Mouse (Mus musculus): Measurements from ENCODE around the gene Bicra. TPM values are rescaled to one million over a fixed set of nuclear protein-coding genes. Genes with fewer than 3 reads are reported as not detected.

Bicra gene
- polyA plus RNA-seq, 1 experiment from 2014 or later = 9.3 TPM

- Histone ChIP-seq H3K27me3 (ENCODE audit: control insufficient read depth, insufficient read depth, low read length) (no peaks in the 10 kb centered on the region), H3K27ac (replicated peaks; ENCODE audit: low read depth, low read length) (no peak overlapping the region), H3K4me2 (ENCODE audit: low read depth, severe bottlenecking) (no peak overlapping the region), H3K4me1 (ENCODE audit: control insufficient read depth, insufficient read depth, low read length) (peaks cover 5% of the 10 kb centered on the region; the same call in 1 of the 2 replicates), H3K36me3 (ENCODE audit: control insufficient read depth, insufficient read depth, low read length) (peaks cover 2% of the 10 kb centered on the region; the same call in 1 of the 2 replicates), H3K4me3 (ENCODE audit: low read depth, low read length) (no peak overlapping the region), H3K9me3 (ENCODE audit: control insufficient read depth, low read length) (no peaks in the 10 kb centered on the region), H3K9ac (ENCODE audit: low read length) (no peak overlapping the region)
- DNase-seq (ENCODE audit: low spot score) (no peak), ATAC-seq (ENCODE audit: insufficient number of reproducible peaks, low FRiP score, low TSS enrichment, low read depth) (no peak)
- 90% methylated on average over 8 of the region's 8 CpGs for WGBS
These were observed 33.1 kb downstream of the Bicra start for GRCm38 (mm10) chr7:16014521-16015175.

- H3K4me3 ChIP-seq (ENCODE audit: low read depth, low read length) = no peak overlapping the region
- peaks cover 2% of the 10 kb centered on the region; the same call in 1 of the 2 replicates for H3K36me3 ChIP-seq (ENCODE audit: control insufficient read depth, insufficient read depth, low read length)
- H3K27me3 ChIP-seq (ENCODE audit: control insufficient read depth, insufficient read depth, low read length) = no peaks in the 10 kb centered on the region
- H3K9me3 ChIP-seq (ENCODE audit: control insufficient read depth, low read length) = no peaks in the 10 kb centered on the region
- ATAC-seq (ENCODE audit: insufficient number of reproducible peaks, low FRiP score, low TSS enrichment, low read depth) (no peak), DNase-seq (ENCODE audit: low spot score) (no peak)
- peaks cover 5% of the 10 kb centered on the region; the same call in 1 of the 2 replicates for H3K4me1 ChIP-seq (ENCODE audit: control insufficient read depth, insufficient read depth, low read length)
- H3K4me2 ChIP-seq (ENCODE audit: low read depth, severe bottlenecking) = no peak overlapping the region
- WGBS = 30% methylated on average over 5 of the region's 5 CpGs
- no peak overlapping the region for H3K27ac ChIP-seq (replicated peaks; ENCODE audit: low read depth, low read length)
- no peak overlapping the region for H3K9ac ChIP-seq (ENCODE audit: low read length)
These were observed 33.9 kb downstream of the Bicra start for GRCm38 (mm10) chr7:16013722-16014275.

- Histone ChIP-seq H3K9ac (ENCODE audit: low read length) (no peak overlapping the region), H3K4me2 (ENCODE audit: low read depth, severe bottlenecking) (no peak overlapping the region), H3K9me3 (ENCODE audit: control insufficient read depth, low read length) (no peaks in the 10 kb centered on the region), H3K27ac (replicated peaks; ENCODE audit: low read depth, low read length) (no peak overlapping the region), H3K27me3 (ENCODE audit: control insufficient read depth, insufficient read depth, low read length) (no peaks in the 10 kb centered on the region), H3K4me3 (ENCODE audit: low read depth, low read length) (no peak overlapping the region), H3K36me3 (ENCODE audit: control insufficient read depth, insufficient read depth, low read length) (0 out of 2 replicates have a peak, but pooled peaks cover 2% of the 10 kb centered on the region), H3K4me1 (ENCODE audit: control insufficient read depth, insufficient read depth, low read length) (peaks cover 5% of the 10 kb centered on the region; the same call in 1 of the 2 replicates)
- DNase-seq (ENCODE audit: low spot score) = peak; percentile 30
- WGBS = 74% methylated on average over 11 of the region's 11 CpGs
- no peak for ATAC-seq (ENCODE audit: insufficient number of reproducible peaks, low FRiP score, low TSS enrichment, low read depth)
These were observed 35.0 kb downstream of the Bicra start for GRCm38 (mm10) chr7:16012576-16013263.

GRCm38 (mm10) chr7:16011418-16012085, 36.2 kb downstream of the Bicra start:
- Histone ChIP-seq H3K9me3 (ENCODE audit: control insufficient read depth, low read length) (no peaks in the 10 kb centered on the region), H3K4me2 (ENCODE audit: low read depth, severe bottlenecking) (no peak overlapping the region), H3K27ac (replicated peaks; ENCODE audit: low read depth, low read length) (no peak overlapping the region), H3K36me3 (ENCODE audit: control insufficient read depth, insufficient read depth, low read length) (0 out of 2 replicates have a peak, but pooled peaks cover 2% of the 10 kb centered on the region), H3K4me3 (ENCODE audit: low read depth, low read length) (no peak overlapping the region), H3K9ac (ENCODE audit: low read length) (no peak overlapping the region), H3K27me3 (ENCODE audit: control insufficient read depth, insufficient read depth, low read length) (no peaks in the 10 kb centered on the region), H3K4me1 (ENCODE audit: control insufficient read depth, insufficient read depth, low read length) (peaks cover 5% of the 10 kb centered on the region; the same call in 1 of the 2 replicates)
- DNase-seq (ENCODE audit: low spot score) = no peak
- no peak for ATAC-seq (ENCODE audit: insufficient number of reproducible peaks, low FRiP score, low TSS enrichment, low read depth)
- WGBS = 91% methylated on average over 7 of the region's 7 CpGs

- 91% methylated on average over 5 of the region's 5 CpGs for WGBS
- no peak overlapping the region for H3K4me2 ChIP-seq (ENCODE audit: low read depth, severe bottlenecking)
- ATAC-seq (ENCODE audit: insufficient number of reproducible peaks, low FRiP score, low TSS enrichment, low read depth) = no peak
- H3K4me3 ChIP-seq (ENCODE audit: low read depth, low read length) = no peak overlapping the region
- H3K27me3 ChIP-seq (ENCODE audit: control insufficient read depth, insufficient read depth, low read length) = no peaks in the 10 kb centered on the region
- no peak overlapping the region for H3K27ac ChIP-seq (replicated peaks; ENCODE audit: low read depth, low read length)
- 0 out of 2 replicates have a peak, but pooled peaks cover 2% of the 10 kb centered on the region for H3K36me3 ChIP-seq (ENCODE audit: control insufficient read depth, insufficient read depth, low read length)
- H3K9ac ChIP-seq (ENCODE audit: low read length) = no peak overlapping the region
- H3K4me1 ChIP-seq (ENCODE audit: control insufficient read depth, insufficient read depth, low read length) = peaks cover 5% of the 10 kb centered on the region; the same call in 1 of the 2 replicates
- no peaks in the 10 kb centered on the region for H3K9me3 ChIP-seq (ENCODE audit: control insufficient read depth, low read length)
- DNase-seq (ENCODE audit: low spot score) = no peak
These were observed 37.1 kb downstream of the Bicra start for GRCm38 (mm10) chr7:16010649-16011048.

- peaks cover 5% of the 10 kb centered on the region; the same call in 1 of the 2 replicates for H3K4me1 ChIP-seq (ENCODE audit: control insufficient read depth, insufficient read depth, low read length)
- H3K36me3 ChIP-seq (ENCODE audit: control insufficient read depth, insufficient read depth, low read length) = 0 out of 2 replicates have a peak, but pooled peaks cover 2% of the 10 kb centered on the region
- H3K9me3 ChIP-seq (ENCODE audit: control insufficient read depth, low read length) = no peaks in the 10 kb centered on the region
- no peaks in the 10 kb centered on the region for H3K27me3 ChIP-seq (ENCODE audit: control insufficient read depth, insufficient read depth, low read length)
- H3K9ac ChIP-seq (ENCODE audit: low read length) = no peak overlapping the region
- H3K4me3 ChIP-seq (ENCODE audit: low read depth, low read length) = no peak overlapping the region
- DNase-seq (ENCODE audit: low spot score) = no peak
- no peak overlapping the region for H3K27ac ChIP-seq (replicated peaks; ENCODE audit: low read depth, low read length)
- no peak overlapping the region for H3K4me2 ChIP-seq (ENCODE audit: low read depth, severe bottlenecking)
- 91% methylated on average over 7 of the region's 7 CpGs for WGBS
- ATAC-seq (ENCODE audit: insufficient number of reproducible peaks, low FRiP score, low TSS enrichment, low read depth) = no peak
These were observed 38.1 kb downstream of the Bicra start for GRCm38 (mm10) chr7:16009636-16010035.

GRCm38 (mm10) chr7:16005020-16005419, 42.7 kb downstream of the Bicra start:
- H3K9ac ChIP-seq (ENCODE audit: low read length) = no peak overlapping the region
- no peak overlapping the region for H3K4me2 ChIP-seq (ENCODE audit: low read depth, severe bottlenecking)
- H3K4me3 ChIP-seq (ENCODE audit: low read depth, low read length) = no peak overlapping the region
- no peak overlapping the region for H3K27ac ChIP-seq (replicated peaks; ENCODE audit: low read depth, low read length)
- no peaks in the 10 kb centered on the region for H3K27me3 ChIP-seq (ENCODE audit: control insufficient read depth, insufficient read depth, low read length)
- DNase-seq (ENCODE audit: low spot score) (no peak), ATAC-seq (ENCODE audit: insufficient number of reproducible peaks, low FRiP score, low TSS enrichment, low read depth) (no peak)
- H3K36me3 ChIP-seq (ENCODE audit: control insufficient read depth, insufficient read depth, low read length) = 0 out of 2 replicates have a peak, but pooled peaks cover 3% of the 10 kb centered on the region
- no peaks in the 10 kb centered on the region for H3K4me1 ChIP-seq (ENCODE audit: control insufficient read depth, insufficient read depth, low read length)
- 90% methylated on average over 3 of the region's 3 CpGs for WGBS
- no peaks in the 10 kb centered on the region for H3K9me3 ChIP-seq (ENCODE audit: control insufficient read depth, low read length)
